Mouse (Mus musculus) cerebellum, postnatal 10 days (tissue): Measurements from ENCODE around the gene Usb1.

Source experiments
- DNase-seq, 2 experiments: peaks; one replicate each; pipeline ENCODE4 v3.0.0; 2021; ENCODE audit warnings: mixed read lengths in 2 of 2

Usb1 gene

DNA sequence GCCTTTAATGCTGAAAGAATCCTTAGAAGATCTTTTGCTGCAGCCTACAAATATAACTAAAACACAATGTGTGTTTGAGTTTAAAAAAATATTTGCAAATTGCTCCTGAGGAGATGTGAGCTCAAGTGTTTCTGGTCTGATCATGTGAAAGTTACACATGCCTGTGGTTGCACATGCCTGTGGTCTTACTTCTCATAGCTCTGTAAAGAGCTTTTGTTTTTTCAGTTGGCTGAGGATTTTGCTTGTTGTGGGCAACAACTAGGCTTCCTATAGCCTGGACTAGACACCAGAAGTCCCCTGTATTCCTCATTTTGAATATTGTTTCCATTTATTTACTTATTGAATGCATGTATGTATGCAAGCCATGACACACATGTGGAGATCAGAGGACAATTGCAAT is 4.3 kb downstream of the Usb1 start:
- no peak for DNase-seq

DNA sequence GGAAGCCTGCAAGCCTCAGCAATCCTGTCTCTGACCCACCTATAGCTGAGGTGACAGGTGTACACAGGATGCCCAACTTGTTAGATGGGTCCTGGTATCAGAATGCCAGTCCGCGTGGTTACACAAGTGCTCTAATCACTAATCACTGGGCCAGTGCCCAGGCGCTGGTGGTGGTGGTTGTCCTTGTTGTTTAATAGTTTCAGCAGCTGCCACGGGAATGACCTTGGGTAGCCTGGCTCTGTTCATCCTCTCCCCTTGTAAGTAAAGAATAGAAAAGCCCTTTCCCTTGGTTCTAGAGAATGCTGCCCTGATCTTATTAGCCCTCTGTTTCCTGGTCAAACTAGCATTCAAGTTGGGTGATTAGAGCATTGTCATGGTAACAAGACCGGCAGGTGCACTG is 9.6 kb downstream of the Usb1 start:
- no peak for DNase-seq

DNA sequence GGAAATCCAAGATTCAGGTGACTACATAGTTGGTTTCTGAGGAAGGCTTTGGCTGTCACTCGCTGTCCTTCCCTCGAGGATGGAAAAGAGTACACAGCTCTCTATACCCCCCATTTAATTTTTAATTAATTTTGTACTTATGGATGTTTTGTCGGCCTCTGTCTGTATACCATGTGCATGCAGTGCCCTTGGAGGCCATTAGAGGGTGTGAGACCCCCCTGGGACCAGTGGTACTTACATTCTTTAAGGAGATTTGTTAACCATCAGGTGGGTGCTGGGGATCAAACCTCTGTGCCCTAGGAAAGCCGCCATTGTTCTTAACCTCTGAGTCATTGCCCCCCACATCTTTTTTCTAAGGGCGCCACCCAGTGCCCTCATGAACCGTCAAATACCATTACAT is 12.6 kb downstream of the Usb1 start:
- DNase-seq = no peak

DNA sequence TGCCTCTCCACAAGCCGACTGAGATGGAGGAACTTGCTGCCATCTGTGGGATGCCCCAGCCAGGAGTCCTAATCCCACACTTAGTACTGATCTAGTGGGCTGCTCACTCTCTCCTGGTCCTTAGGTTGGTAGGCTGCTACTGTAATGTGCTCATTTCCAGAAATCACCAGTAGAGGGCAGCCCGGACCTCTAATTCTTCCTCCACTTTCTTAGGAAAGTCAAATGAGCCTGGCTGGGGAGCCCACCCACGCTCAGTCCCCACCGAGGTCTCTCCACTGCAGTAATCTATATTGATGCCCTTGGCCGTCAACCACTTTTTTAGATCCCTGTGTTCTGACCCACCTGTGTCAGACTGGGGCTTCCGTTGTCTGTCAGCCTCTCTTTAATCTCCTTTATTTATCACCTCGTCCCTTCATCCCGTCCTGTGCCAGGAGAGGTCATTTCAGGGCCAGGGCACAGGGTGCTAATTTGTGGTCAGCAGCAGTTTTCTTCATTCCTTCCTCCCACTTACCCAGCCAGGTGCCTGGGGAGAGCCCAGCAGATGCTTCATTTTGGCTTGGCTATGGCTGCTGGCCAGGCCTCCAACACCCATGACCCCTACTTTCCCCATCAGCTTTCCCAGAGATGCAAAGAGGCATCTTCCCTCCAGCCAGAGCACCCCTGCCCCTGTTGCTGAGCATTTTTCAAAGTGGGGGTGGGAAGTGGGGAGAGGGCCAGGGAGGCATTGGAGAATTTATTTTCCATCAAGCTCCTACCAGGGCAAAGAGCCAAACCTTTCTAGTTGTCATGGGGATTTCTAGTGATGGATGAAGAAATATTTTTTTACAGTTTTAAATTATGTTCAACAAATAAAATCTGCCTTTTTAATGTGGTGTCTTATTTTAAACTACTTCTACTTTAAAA is 14.8 kb downstream of the Usb1 start:
- peak; percentile 91 to 93 for DNase-seq

DNA sequence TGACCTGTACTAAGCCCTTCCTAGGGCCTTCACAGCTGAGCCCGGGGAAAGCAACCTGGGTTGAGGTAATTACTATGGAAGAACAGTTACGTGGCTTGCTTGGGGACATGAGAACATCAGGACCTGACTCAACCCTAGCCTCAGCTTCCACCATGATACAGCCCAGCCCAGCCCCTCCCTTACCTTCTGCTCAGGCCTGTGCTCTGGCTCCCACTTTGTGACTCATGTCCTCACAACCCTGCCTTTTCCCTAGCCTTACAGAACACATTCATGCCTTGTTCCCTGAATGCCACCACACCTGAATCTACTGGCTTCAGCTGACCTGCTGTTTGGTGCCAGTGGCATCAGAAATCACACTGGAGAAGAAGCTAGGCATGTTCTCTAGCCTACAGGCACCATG is 16.3 kb downstream of the Usb1 start:
- no peak for DNase-seq

DNA sequence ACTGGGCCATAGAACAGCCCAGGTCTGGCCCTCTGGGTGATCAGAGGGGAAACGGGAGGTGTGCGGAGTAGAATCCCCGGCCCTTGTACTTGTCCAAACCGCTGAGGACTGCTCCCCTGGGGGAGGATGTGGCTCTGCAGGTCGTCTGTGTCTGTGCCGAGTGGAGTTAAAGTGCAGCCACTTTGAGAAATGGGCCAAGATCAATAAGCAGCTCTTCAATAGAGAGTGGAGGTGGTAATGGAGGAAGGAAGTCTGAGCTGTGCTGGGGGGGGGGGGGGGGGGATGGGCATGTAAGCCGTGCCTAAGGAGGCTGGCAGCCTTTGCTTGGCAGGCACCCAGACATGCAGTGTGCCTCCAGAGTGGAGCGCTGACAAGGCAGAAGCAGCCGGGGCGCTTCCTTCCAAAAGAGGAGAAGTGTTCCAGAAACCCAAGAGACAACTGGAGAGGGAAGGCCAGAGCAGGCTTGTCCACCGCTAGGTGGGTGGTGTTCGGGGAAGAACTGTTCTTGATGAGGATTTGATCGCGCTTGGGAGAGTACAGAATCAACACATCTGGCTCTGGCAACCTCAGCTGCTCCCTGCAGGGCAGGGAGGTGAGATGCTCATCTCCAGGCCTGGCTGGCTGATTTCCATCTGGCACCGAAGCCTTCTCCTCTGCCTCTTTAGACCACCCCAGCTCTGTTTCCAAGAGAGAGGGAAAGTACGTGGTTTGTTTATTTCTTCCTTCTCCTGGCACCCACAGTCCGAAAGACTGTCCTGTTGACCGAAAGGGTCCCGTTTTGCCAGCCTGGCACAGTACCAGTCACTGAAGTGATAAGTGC is 16.9 kb downstream of the Usb1 start:
- DNase-seq = peak; percentile 84 to 90

DNA sequence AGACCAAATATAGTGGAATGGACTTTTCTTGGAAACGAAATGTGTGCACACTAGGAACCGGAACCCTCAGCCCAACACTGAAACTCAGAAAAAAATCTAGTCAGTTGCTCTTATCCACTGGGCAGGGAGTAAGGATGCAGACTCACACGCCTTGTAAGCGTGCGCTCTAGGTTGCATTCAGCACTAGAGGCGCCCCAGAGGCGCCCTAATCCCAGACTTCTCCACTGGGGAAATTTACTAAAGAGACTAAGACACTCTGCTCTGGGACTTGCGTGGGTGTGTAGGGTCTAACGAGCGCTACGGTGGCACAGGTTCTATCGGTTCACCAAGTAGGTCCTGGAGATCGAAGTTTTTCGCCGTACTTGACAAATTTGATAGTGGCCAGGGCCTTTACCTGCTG is 19.4 kb downstream of the Usb1 start:
- no peak for DNase-seq

DNA sequence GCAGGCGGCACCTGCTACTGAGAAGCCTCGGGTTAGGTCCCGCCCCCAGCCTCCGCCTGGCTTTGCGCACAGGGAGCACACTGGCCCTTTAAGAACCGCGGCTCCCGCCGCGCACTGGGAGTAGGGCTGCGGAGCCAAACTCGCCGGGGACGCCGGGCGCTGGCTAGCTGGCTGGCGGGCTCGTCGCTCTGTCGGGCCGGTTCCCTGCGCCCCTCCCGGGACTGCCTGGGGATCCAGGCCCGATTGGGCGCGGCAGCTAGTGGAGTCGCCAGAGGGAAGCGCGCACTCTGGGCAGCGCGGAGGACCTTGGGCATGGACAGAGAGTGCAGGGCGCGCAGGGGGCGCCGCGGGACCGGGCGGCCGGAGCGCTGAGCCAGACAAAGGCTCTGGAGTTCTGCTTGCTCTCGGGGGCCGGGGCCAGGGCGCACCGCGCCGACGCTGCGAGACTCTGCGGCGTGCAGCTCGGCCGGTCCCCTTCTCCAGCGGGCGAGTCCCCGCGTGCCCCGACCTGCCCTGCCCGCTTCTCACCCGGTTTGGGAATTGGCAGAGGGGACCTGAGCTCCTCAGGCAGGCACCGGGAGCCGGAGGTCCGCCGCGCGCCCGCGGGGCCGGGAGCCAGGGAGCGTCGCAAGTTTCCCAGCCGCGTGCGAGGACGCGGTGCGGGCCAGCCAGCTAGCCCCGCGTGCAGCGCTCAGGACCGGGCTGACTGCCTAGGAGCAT is 20.2 kb downstream of the Usb1 start, which contains the start of gene Mmp15:
Gene Mmp15 (plus strand): TSS at position 118 of the 720 bp plus-strand sequence.
- peak; percentile 74 to 79 for DNase-seq

DNA sequence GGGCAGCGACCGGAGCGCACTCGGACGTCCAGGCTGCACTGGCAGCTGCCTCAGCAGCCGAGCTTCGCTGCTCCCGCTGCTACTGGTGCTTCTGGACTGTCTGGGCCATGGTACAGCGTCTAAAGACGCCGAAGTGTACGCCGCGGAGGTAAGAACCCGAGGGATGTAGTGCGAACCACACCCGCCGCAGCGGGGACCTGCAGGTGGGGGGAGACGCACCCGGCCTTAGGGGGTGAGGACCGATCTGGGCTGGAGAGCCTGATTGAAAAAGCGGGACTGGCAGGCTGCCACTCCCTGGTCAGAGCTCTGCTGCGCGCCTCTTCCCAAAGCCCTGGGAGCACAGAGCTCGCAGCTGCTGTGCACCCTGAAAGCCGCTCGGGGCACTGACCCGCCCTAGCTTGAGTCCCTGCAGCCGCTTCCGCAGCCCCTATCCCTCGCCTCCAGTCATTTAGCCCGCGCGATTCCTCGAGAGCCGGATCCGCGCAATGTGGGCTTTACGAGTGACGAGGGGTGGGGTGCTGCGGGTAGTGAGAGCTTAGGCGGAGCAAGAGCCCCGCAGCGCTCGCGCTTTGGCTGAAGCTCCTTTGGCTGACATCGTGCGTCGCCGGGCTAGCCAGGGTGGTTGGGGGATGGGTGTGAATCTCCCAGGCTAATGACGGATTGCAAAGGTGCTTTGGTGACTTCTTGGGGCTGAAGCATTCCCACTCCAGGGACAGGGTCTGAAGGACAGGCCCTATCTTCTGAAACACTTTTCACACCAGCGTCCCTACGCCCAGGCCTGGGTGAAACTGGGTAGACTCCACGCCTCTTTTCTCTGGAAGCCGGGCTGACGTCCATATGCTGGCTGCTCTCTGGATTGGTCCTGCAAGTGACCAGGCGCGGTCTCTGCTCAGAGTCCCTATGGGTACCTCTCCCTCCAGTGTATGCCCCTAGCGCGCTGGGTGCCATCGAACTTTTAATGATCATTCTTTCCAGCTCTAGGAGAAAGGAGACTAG is 21.1 kb downstream of the Usb1 start:
- DNase-seq = peak in 1 of 2 experiments; percentile 80

DNA sequence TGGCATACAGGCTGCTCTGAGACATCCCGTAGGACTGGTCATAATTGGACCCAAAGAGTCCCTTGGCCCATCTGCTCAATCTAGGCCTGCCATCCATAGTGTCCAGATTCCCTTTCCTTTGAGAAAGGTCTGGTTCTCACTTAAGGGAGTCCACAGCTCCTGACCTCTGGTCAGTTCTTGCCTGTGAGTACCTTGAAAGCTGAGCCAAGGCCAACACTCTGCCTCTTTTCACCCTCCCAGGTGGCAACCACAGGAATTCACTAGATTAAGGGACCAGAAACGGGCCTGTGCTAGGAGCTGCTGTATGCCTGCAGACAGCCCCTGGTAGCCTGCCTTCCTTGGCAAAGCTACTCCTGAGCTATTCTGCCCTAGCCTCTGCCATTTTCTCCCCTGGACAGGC is 22.5 kb downstream of the Usb1 start:
- DNase-seq = no peak

DNA sequence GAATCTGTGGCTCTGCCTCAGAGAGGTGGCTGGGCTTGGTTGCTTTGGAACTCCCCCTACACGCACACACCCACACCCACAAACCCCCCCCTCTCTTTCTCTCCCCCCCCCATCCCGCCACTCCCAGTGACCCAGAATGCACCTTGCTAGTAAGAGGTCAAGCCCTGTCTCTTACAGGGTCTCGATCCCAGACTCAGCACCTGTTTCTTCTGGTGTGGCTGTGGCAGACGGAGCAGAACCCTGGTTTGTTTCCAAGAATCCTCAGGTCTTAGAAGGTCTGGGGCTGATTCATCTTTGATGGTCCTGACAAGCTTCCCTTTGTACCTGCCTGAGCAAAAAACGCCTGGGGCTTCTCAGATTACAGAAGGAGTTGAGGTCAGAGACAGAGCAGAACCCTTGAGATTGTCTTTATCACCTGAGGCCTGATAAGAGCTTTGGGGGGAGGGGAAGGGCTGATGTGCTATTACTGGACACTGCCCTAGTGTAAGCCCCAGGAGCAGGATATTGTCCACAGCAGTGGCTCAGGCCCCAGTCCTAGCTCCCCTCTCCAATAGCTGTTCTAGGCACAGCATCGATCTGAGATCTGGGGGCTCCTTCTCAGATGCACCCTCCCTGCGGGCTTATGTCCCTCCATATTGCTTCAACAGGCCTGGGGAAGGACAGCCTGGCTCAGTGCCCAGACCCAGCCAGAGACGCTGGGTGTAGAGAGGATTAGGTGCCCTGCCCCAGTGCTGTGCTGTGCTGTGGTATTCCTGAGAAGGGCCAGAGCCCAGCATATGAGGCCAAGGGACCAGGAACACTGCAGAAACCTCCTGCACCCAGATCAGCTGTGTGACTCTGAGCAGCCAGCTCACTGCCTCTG is 26.7 kb downstream of the Usb1 start:
- DNase-seq = peak in 1 of 2 experiments; percentile 49

DNA sequence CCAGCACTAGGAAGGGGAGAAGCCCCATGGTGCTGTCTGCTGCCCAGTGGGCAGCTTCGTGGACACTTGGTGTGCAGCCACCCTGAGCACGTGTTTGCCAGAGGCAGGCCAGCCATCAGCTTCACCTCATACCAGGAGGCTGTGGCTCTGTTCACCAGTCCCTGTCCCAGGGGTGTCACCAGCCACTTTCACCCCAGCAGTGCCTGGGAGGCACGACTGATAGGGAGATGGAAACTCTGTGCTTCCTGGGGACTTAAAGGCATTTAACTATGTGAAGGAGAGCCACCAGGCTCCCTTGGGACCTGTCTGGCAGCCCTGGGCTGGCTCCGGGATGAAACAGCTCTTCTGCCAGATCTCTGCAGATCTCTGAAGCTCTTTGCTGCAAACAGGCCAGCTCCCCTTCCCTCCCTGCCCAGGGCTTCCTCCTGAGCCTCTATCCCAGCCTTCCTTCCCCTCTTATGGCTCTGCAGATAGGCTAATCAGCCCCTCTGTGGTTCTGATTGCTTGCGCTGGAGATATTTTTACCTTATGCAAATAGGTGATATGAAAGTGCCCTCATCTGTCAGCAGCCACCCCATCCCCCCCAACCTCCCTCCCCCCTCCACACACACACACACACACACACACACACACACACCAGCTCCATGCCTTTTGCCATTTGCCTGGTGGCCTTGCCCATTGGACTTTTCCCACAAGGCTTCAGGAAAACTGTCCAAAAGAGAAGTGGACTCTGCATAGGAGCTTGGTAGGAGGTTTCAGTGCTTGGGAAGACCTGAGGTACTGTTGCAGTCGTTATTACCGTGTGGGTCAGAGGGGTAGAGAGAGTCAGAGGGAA is 28.3 kb downstream of the Usb1 start:
- DNase-seq = peak; percentile 62 to 75

DNA sequence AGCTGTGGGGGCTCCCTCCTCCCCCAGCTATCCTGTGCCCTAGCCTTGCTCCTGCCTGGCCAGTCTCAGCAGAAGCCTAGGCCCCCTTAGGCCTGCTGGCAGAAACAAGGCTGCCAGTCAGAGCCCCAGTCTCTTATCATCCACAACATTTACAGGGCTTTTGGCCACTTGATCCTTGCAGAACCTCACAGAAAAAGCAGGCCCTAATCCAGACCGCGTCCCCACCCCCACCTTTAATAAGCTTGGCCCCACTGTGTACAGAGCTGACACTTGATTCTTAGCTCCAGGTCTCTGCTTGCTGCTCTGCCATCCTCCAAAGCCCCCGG is 28.9 kb downstream of the Usb1 start:
- no peak for DNase-seq

DNA sequence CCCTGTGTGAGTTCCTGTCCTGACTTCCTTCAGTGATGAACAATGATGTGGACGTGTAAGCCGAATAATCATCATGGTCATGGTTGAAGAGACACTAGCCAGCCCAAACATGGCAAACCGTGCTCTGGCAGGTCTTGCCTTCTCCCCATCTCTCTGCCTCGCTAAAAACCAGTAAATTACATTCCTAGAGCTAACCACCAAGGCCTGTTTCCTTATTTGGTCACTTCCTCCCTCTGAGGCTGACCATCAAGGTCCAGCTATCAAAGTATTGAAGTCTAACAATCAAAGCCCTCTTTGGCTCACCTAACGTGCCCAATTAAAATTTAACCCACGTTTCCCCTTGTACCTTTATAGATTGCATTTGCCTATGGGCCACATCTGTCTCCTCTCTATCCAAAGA is 30.2 kb downstream of the Usb1 start:
- no peak for DNase-seq

DNA sequence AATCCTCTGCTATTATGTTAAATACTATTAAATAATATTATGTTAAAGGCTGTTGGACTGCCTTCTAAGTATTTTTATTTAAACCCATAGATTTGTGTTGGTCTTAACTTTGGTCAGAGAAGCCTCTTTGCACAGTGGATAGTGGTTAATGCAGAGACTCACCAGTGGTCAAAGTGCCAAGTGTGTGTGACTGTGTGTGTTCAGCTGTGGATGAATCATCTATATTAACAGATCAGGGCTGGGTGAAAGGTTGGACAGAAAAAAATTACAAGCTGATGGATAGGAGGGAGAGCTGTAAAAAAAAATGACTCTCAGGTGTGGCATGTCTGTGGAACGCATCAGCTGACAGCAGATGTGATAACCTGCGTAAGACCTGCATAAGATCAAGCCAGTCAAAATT is 31.8 kb downstream of the Usb1 start:
- no peak for DNase-seq

DNA sequence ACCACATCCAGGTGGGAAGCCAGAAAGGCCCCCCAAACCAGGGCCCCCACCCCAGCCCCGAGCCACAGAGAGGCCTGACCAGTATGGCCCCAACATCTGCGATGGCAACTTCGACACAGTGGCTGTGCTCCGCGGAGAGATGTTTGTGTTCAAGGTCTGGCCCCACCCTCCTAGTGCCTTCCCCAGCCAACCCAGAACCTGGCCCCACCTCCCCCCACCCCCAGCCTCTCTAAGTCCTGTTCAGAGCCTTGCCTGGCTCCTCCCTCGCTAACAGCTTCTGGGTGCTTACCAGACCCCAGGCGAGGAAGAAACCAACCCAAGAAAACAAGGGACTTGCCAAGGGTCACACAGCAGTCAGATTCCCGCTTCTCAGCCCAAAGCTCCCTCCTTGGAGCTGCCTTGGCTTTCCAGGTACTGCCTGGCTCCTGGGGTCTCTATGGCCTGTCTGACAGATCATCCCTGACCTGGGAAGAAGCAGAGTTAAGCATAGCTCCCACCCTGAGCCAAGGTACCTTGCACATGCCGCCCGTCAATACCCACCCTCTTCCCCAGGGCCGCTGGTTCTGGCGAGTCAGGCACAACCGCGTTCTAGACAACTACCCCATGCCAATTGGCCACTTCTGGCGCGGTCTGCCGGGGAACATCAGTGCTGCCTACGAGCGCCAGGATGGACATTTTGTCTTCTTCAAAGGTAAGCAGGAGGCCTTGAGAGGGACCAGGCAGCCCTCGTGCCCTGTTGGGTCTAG is 37.7 kb downstream of the Usb1 start:
- no peak for DNase-seq

DNA sequence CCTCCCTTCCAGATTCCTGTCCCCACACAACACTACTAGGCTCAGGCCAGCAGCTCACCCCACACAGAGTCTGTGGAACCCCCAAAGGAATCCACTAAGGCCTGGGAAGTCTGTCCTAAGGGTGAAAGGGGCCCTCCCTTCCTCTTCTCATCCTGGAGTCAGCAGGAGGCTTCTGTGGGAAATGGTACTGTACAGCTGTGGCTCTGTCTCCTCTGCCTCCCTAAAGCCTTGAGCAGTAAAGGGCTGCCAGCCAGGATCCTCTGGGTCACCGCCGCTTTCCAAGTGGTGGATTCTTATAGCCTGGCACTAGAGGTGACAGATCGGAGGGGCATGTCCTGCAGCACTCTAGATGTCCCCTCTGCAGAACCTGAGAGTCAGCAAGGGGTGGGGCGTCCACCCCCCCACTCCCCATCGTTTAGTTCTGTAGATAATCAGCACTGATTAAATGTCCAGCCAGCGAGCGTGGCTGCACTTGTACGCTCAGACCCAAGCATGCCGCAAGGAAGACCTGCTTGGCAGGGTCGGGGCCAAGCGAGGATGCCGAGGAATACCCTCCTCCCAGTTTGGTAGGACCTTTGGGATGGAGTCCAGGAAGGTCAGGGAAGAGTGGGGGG is 41.4 kb downstream of the Usb1 start:
- DNase-seq = no peak

DNA sequence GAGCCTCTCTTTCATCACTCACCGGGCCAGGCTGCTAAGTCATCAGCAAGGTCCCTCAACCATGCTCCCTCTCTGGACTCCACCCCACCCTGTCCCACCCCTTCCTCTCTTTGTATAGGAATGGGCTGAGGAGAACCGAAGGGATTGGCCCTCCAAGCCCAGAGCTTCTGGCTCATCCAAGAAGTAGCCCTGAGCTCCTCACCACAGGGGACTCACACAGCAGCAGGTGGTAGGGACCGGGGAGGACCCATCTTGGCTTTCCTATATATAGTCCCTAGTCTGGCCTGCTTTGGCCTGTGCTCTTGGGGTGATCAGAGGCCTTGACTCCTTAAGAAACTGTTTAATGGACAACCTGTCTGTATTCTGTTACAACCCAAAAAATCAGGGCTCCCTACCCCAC is 42.3 kb downstream of the Usb1 start:
- no peak for DNase-seq

DNA sequence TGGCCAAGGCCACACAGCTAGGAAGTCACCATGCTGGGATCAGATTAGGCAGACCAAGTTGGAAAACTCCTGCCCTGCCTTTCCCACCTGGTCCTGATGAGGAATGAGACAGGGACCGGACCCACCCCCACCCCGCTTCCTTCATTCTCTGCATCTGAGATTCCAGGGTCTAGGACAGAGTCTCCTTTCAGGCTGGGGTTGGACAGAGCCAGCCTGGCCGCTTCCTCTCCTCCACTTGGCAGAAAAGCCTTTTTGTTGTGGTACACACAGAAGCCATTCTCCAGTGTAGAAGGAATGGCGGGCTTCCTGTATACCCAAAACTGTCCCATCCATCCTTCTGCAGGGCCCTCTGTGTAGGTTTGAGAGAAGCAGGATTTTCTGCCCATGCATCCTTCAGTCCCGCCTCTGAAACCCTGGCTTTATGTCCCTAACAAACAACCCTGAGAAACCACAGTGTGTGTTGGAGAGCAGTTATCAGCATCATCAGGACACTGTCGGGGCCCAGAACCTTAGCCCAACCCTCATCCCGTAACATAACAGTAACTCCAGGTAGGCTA is 43.4 kb downstream of the Usb1 start:
- DNase-seq = no peak
